In genomic region chr15:82243311-82243710, GRCm38 (mm10) we compare ENCODE assay signal across 8 mouse cellular contexts. TPM values are rescaled to one million over a fixed set of nuclear protein-coding genes. Genes with fewer than 3 reads are reported as not detected.
A peak's percentile ranks its signal among the peaks of the same experiment; 100 is the strongest.
DNase-seq lines count a peak whose midpoint lies in the region; ATAC-seq and TF ChIP-seq lines count a peak whose summit lies in the region.

No protein-coding gene starts in this region.

- no peak overlapping the region for H3K27ac ChIP-seq in gastrocnemius, adult 2 months
- no peak overlapping the region for H3K27ac ChIP-seq in forebrain, embryonic 12.5 days
- H3K27ac ChIP-seq in liver, embryonic 12.5 days: peak overlapping the region; percentile 85; the same call in 1 of the 2 replicates

- no peak for ATAC-seq in forebrain, embryonic 12.5 days (ENCODE audit: low FRiP score)
- ATAC-seq in liver, embryonic 12.5 days: no peak

- 77% methylated on average over 3 of the region's 3 CpGs for WGBS in forebrain, embryonic 12.5 days
- 65% methylated on average over 3 of the region's 3 CpGs for WGBS in liver, embryonic 12.5 days (ENCODE audit: insufficient replicate concordance)

- H3K9ac ChIP-seq in forebrain, embryonic 12.5 days: peak overlapping the region; percentile 71
- H3K9ac ChIP-seq in liver, embryonic 12.5 days: peak overlapping the region; percentile 84

- no peak for DNase-seq in gastrocnemius, adult 2 months
- no peak for DNase-seq in gastrocnemius, postnatal 36 days
- peak; percentile 50 for DNase-seq in A20 (ENCODE audit: low read depth, low spot score)
- no peak for DNase-seq in urinary bladder, postnatal 10 days (ENCODE audit: low spot score)
- DNase-seq in frontal cortex, postnatal 36 days (ENCODE audit: low spot score in 2 of 2): no peak
- DNase-seq in ovary, postnatal 10 days (ENCODE audit: low spot score): no peak

- H3K9me3 ChIP-seq in forebrain, embryonic 12.5 days: no peaks in the 10 kb centered on the region
- no peaks in the 10 kb centered on the region for H3K9me3 ChIP-seq in liver, embryonic 12.5 days (replicated peaks)

- H3K4me1 ChIP-seq in forebrain, embryonic 12.5 days: peaks cover 10% of the 10 kb centered on the region
- H3K4me1 ChIP-seq in liver, embryonic 12.5 days: peaks cover 18% of the 10 kb centered on the region

- no peaks in the 10 kb centered on the region for H3K27me3 ChIP-seq in forebrain, embryonic 12.5 days
- H3K27me3 ChIP-seq in liver, embryonic 12.5 days (replicated peaks): no peaks in the 10 kb centered on the region

- intact Hi-C loops in gastrocnemius, adult 2 months (cut with DNase I): no loop called here
- intact Hi-C loops in gastrocnemius, postnatal 36 days (cut with DNase I): no loop called here

- H3K4me3 ChIP-seq in gastrocnemius, adult 2 months: peak overlapping the region; percentile 93
- peak overlapping the region; percentile 65 for H3K4me3 ChIP-seq in forebrain, embryonic 12.5 days (replicated peaks)
- H3K4me3 ChIP-seq in liver, embryonic 12.5 days: peak overlapping the region; percentile 72

- TF ChIP-seq CTCF in gastrocnemius, adult 2 months (IDR thresholded peaks at IDR 0.05): no peak

- H3K36me3 ChIP-seq in forebrain, embryonic 12.5 days (replicated peaks): 0 out of 2 replicates have a peak, but pooled peaks cover 10% of the 10 kb centered on the region
- peaks cover 17% of the 10 kb centered on the region for H3K36me3 ChIP-seq in liver, embryonic 12.5 days

- peak overlapping the region; percentile 85 for H3K4me2 ChIP-seq in forebrain, embryonic 12.5 days
- H3K4me2 ChIP-seq in liver, embryonic 12.5 days: peak overlapping the region; percentile 95

RNA-seq across cellular contexts. Expression of gene Cenpm, which starts 1.2 kb away (rescaled TPM):
- total RNA-seq in gastrocnemius, adult 2 months (2021): not detected
- total RNA-seq in gastrocnemius, postnatal 36 days (2021): under 1 TPM; 0.46 to 0.79 TPM
- polyA plus RNA-seq in forebrain, embryonic 12.5 days (2016; fragmentation: Nextera tagmentation; extraction: Ambion mirVana): 81.3 and 86.4 TPM in 2 replicates
- 48.3 and 51.2 TPM in 2 replicates for polyA plus RNA-seq in liver, embryonic 12.5 days (2016; fragmentation: Nextera tagmentation; extraction: Ambion mirVana)

RNA-seq across cellular contexts. Expression of gene 1500009C09Rik, which starts 8.9 kb away (rescaled TPM):
- not detected for total RNA-seq in gastrocnemius, adult 2 months (2021)
- not detected for total RNA-seq in gastrocnemius, postnatal 36 days (2021)
- 3.9 and 4.7 TPM in 2 replicates for polyA plus RNA-seq in forebrain, embryonic 12.5 days (2016; fragmentation: Nextera tagmentation; extraction: Ambion mirVana)
- not detected in 2 replicates for polyA plus RNA-seq in liver, embryonic 12.5 days (2016; fragmentation: Nextera tagmentation; extraction: Ambion mirVana)

RNA-seq across cellular contexts. Expression of gene Tnfrsf13c, which starts 19.1 kb away (rescaled TPM):
- total RNA-seq in gastrocnemius, adult 2 months (2021): not detected
- total RNA-seq in gastrocnemius, postnatal 36 days (2021): not detected
- 0.24 and 0.29 TPM in 2 replicates for polyA plus RNA-seq in forebrain, embryonic 12.5 days (2016; fragmentation: Nextera tagmentation; extraction: Ambion mirVana)
- polyA plus RNA-seq in liver, embryonic 12.5 days (2016; fragmentation: Nextera tagmentation; extraction: Ambion mirVana): 0.30 TPM in 2 replicates

RNA-seq across cellular contexts. Expression of gene Shisa8, which starts 30.7 kb away (rescaled TPM):
- total RNA-seq in gastrocnemius, adult 2 months (2021): not detected
- total RNA-seq in gastrocnemius, postnatal 36 days (2021): not detected
- polyA plus RNA-seq in forebrain, embryonic 12.5 days (2016; fragmentation: Nextera tagmentation; extraction: Ambion mirVana): 0.90 and 2.4 TPM in 2 replicates
- polyA plus RNA-seq in liver, embryonic 12.5 days (2016; fragmentation: Nextera tagmentation; extraction: Ambion mirVana): 0.31 and 0.37 TPM in 2 replicates

RNA-seq across cellular contexts. Expression of gene Sept3, which starts 31.4 kb away (rescaled TPM):
- under 1 TPM; 0.41 to 0.45 TPM for total RNA-seq in gastrocnemius, adult 2 months (2021)
- total RNA-seq in gastrocnemius, postnatal 36 days (2021): under 1 TPM; 0.31 to 0.91 TPM
- 223 and 233 TPM in 2 replicates for polyA plus RNA-seq in forebrain, embryonic 12.5 days (2016; fragmentation: Nextera tagmentation; extraction: Ambion mirVana)
- 0.81 and 1.4 TPM in 2 replicates for polyA plus RNA-seq in liver, embryonic 12.5 days (2016; fragmentation: Nextera tagmentation; extraction: Ambion mirVana)
